Mouse (Mus musculus): ENCODE data around the gene Rgl2. TPM values are rescaled to one million over a fixed set of nuclear protein-coding genes. Genes with fewer than 3 reads are reported as not detected.

Rgl2 gene
- total RNA-seq, 2 experiments from 2014 or later, result 38.2 to 44.6 TPM

- peak; percentile 80 for DNase-seq (ENCODE audit: low spot score)
- intact Hi-C loops (cut with DNase I), result loop anchor here (2.0 kb wide), 1 partner anchor 23 kb away; no protein-coding TSS in a partner anchor
Measured at GRCm38 (mm10) chr17:33919351-33920281, 9.7 kb upstream of the Rgl2 start.

GRCm38 (mm10) chr17:33920282-33921097, 8.9 kb upstream of the Rgl2 start:
- intact Hi-C loops (cut with DNase I), result loop anchor here (2.0 kb wide), 1 partner anchor 24 kb away; no protein-coding TSS in a partner anchor
- peak; percentile 68 for DNase-seq (ENCODE audit: low spot score)

GRCm38 (mm10) chr17:33921361-33921760, 8.0 kb upstream of the Rgl2 start:
- intact Hi-C loops (cut with DNase I), result loop anchor here (2.0 kb wide), 1 partner anchor 25 kb away; no protein-coding TSS in a partner anchor
- DNase-seq (ENCODE audit: low spot score), result no peak

- intact Hi-C loops (cut with DNase I), result no loop called here
Measured at GRCm38 (mm10) chr17:33924577-33925283, 4.6 kb upstream of the Rgl2 start.

GRCm38 (mm10) chr17:33925406-33926116, 3.8 kb upstream of the Rgl2 start:
- no peak for DNase-seq (ENCODE audit: low spot score)
- intact Hi-C loops (cut with DNase I), result no loop called here

More at GRCm38 (mm10) chr17:33924577-33925283, 4.6 kb upstream of the Rgl2 start:
- no peak for DNase-seq (ENCODE audit: low spot score)

GRCm38 (mm10) chr17:33926207-33926932, 3.0 kb upstream of the Rgl2 start:
- no peak for DNase-seq (ENCODE audit: low spot score)
- intact Hi-C loops (cut with DNase I), result no loop called here

- intact Hi-C loops (cut with DNase I), result no loop called here
- DNase-seq (ENCODE audit: low spot score), result no peak
Measured at GRCm38 (mm10) chr17:33928251-33928947, 944 bp upstream of the Rgl2 start.

- peak; percentile 35 for DNase-seq (ENCODE audit: low spot score)
Measured at GRCm38 (mm10) chr17:33930280-33931158, 1.2 kb downstream of the Rgl2 start.

GRCm38 (mm10) chr17:33931159-33931866, 2.0 kb downstream of the Rgl2 start:
- no peak for DNase-seq (ENCODE audit: low spot score)
- intact Hi-C loops (cut with DNase I), result no loop called here

More at GRCm38 (mm10) chr17:33930280-33931158, 1.2 kb downstream of the Rgl2 start:
- intact Hi-C loops (cut with DNase I), result no loop called here

- intact Hi-C loops (cut with DNase I), result no loop called here
- no peak for DNase-seq (ENCODE audit: low spot score)
Measured at GRCm38 (mm10) chr17:33931947-33932346, 2.6 kb downstream of the Rgl2 start.

GRCm38 (mm10) chr17:33932448-33932847, 3.1 kb downstream of the Rgl2 start:
- intact Hi-C loops (cut with DNase I), result no loop called here
- DNase-seq (ENCODE audit: low spot score), result no peak

- intact Hi-C loops (cut with DNase I), result no loop called here
- no peak for DNase-seq (ENCODE audit: low spot score)
Measured at GRCm38 (mm10) chr17:33932970-33933369, 3.6 kb downstream of the Rgl2 start.

GRCm38 (mm10) chr17:33935422-33936055, 6.2 kb downstream of the Rgl2 start:
- intact Hi-C loops (cut with DNase I), result no loop called here

GRCm38 (mm10) chr17:33936993-33937392, 7.7 kb downstream of the Rgl2 start:
- intact Hi-C loops (cut with DNase I), result no loop called here
- DNase-seq (ENCODE audit: low spot score), result no peak

More at GRCm38 (mm10) chr17:33935422-33936055, 6.2 kb downstream of the Rgl2 start:
- no peak for DNase-seq (ENCODE audit: low spot score)

GRCm38 (mm10) chr17:33938783-33939182, 9.4 kb downstream of the Rgl2 start:
- intact Hi-C loops (cut with DNase I), result no loop called here
- no peak for DNase-seq (ENCODE audit: low spot score)

Data from heart, postnatal 25 days (tissue).